Mouse (Mus musculus) right cerebral cortex, postnatal 10 days (tissue): ENCODE results near the gene Fap.

Experiments used
- DNase-seq, 2 experiments: peaks; one replicate each; pipeline ENCODE4 v3.0.0; 2021; ENCODE audit warnings: low spot score in 2 of 2

Fap gene

DNA sequence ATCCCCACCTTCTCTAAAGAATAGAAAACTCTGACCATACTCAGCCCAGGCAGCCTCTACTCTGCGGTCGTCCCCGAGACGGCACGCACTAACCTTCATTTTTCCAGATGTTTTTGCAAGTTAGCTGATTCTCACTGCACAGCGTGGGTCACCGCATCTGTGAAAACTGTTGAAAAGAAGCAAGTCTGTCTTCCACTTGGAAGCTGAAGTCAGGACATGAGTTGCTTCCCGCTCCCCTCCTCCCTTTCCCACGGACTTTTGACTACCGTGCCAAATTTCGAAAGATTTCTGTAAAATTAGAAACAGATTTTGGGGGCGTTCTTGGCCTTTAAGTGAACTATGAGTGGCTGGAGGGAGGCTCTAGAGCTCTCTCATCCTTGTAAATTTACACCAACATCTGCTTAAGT is at the start of gene Fap:
Gene Fap, minus strand, starts transcription at position 323 of the 407 bp plus-strand sequence.
- no peak for DNase-seq

DNA sequence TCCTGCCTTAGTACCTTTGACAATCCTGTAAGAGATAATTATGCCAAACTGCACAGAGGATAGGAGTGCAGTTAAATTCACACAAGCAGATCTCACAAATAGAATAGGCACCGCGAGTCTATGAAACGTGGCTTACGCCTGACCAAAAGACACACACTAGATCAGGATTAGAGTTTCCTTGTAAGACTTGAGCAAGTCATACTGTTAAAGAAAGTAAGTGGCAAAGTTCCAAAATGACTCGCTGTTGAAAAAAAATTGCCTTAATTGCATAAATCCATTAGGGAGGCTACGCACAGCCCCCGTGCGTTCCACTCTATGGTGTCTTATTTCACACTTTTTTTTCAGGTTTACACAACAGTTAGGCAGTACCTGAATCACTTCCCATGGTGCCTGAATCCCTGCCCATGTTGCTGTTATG is 49.2 kb upstream of the Fap start:
- no peak for DNase-seq

DNA sequence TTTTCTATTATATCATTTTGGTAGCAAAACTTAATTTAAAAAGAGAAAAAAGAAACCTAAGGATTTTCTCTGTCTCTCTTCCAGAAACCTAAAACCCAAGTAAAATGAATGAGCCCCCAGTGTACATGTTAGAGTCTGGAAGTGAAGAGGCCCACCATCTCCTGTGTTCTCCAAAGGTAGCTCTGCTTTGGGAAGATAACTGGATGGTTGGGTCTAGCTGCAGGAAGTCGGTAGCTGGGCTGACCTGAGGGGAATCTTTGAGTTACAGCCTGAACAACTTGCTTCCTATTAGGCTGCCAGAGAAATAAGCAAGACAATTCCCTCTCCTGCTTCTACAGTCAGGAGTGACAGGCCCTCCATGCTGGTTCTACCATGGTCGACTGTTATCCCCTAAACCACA is 45.8 kb upstream of the Fap start:
- DNase-seq, result no peak

DNA sequence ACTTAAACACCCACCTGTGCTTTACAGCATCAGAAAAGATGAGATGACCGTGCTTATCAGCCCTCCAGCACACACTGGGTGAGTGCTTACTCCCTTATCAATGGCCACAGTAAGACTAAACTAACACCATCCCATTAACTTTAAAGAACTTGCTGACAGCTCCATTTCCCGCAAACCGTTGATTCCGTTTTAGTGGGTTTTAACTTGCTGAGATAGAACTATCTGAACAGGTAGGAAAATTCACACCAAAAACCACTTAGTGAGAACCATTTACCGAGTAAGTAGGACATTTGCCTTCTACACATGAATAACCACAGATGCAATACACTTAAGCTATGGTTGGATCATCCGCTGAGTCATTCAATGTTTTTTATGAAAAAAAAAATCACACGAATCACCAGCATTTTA is 45.1 kb upstream of the Fap start:
- no peak for DNase-seq

DNA sequence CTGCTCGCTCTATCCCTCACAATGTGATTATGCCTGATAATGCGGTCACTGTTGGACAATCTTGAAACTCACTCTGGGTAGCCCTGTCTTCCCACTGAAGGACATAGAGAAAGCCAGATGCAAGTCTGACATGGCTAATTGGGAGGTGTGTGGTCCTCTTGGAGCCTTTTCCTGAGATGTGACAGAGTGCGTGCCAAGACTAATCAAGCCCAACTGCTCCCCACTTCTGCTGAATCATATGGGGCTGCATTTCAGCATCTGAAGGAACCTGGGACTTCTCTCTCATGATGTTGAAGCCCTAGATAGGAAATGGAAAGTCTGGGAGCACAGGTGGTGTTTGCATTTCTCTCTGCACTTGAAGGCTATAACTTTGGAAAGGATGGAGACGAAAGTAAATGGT is 39.3 kb upstream of the Fap start:
- no peak for DNase-seq

DNA sequence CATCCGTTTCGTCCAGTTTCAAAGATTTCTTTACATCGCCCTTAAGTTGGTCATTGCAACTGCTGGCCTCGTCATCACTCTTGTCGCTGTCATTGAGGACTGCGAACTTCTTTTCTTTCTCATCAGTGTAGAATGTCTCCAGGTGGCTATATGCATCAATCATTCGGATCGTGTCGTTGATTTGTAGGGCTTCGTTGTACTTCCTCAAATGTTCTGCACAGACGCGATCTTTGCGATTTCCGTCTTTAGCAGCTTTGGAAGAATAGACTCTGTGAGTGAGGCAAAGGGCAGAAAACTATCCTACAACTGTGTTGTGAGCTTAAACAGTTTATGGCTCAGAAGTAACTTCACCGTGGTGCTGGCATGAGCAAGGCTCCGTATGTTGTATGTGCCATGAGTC is 32.3 kb upstream of the Fap start:
- no peak for DNase-seq

DNA sequence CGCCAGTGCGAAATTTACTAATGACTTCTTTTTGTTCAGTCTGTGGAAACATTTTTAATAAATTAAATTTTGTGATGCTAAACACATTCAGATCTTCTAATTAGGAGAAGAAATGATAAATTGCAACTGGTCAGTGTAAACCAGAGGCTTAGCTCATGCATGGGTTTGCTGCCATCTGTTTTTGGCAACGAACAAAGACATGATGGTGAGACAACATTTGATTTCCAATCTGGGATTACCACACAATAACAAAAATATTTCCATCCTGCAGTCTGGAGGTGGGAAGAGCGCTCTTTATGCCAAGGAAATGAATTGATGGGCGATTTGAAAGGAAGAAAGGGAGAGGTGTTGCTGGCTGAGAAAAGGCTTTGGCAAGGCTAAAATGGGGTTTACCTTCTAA is 29.7 kb upstream of the Fap start:
- DNase-seq, result no peak

DNA sequence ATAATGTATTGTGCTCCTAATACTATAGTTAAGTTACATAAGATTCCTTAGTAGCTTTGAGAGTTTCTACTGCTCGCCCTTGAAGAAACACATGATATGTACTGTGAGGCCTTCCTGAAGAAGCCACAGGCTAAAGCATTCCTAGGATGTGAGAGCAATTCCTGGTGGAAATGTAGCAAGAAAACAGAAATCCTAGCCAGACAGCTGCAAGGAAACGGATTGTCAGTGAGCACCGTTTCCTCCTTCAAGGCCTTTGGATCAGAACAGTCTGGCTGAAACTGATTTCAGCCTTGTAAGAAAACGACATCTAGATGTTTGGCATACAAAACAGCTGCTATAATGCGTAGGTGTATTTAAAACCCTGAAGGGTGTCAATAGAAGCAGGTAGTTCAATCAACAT is 22.7 kb upstream of the Fap start:
- DNase-seq, result no peak

DNA sequence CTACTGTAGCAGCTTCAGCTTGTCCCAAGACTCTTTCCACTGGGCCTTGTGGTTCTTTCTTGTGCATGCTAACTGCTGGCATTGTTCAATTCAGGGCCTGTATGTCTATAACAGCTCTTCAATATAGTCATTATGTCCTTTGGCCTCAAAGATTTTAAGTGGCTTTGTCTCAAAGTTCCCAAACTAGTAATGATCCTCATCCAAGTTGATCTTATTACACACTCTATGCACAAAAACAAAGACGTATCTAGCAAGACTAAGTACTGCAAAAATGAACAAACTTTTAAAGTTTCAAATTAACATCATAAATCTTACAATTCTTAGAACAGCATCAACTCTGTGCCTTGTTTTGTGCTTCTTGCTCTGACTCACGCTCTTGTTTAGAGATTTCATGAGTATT is 20.6 kb upstream of the Fap start:
- DNase-seq, result no peak

DNA sequence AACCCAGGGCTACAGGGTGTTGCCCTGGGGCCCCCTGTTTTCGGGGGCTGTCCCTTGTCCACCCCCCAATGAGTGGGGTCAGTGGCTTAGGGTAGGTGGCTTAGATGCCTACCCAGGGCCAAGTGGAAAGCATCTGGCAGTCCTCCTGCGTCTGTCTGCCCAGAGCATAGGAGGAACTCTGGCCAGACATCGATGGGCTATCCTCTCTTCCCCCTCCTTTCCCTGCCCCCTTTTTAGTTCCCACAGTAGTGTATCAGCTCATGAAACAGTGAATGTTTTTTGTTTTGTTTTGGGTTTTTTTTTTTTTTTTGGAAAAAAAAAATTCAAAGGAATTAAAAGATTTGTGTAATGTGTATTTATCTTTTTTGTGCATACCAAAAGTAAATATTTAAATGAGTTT is 17.7 kb upstream of the Fap start:
- no peak for DNase-seq

DNA sequence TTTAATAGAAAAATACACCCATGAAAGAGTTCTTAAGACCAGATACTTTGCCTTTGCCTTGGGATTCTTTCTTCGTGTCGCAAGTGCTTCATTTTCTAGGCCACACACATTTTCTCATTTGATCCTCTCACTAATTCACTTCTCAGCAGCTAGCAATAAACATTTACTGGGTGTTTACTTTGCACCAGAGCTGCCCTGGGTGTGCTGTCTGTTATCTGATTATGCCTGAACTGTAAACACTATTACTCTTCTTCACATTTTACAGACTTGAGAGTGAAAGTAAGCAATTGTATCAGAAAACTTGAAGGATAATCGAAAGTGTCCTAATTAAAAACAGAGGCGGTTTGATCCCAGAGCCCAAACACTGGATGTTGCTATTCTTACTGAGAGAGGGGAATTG is 15.5 kb upstream of the Fap start:
- no peak for DNase-seq

DNA sequence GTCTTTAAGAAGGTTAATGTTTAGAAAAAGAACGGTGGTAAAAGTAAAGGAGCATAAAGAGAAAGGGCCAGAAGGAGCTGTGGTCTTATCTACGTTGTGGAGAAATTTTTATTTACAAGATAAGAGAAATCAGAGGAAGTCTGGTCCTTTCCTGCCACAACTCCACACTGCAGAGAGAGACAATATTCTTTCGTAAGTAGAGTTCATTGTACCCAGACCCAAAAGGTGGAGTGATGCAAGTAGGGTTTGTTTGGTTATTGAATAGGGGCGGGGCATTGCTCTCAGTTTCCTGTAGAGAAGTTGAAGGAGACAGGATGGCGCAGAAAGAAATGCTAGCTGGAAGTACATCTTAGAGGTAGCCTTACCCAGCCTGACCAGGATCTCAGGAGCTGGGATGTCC is 11.9 kb upstream of the Fap start:
- no peak for DNase-seq

DNA sequence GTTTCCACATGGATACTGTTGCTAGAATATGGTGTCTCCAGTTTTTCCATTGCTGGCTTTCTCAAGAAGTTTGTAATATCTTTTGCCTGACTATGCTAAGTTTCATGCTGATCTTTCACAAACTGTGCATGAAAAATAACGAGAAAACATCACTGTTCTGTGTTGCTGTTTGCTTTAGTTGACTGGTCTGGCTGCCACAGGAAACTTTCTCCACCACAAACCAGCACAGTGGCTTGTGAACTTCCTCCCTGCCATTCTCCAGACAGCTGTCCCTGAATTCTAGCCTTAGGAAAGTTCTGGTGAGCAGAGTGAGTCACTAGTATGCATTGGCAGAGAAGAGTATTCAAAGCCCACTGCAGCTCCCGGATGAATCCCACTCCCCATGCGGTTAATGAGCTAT is 1.1 kb upstream of the Fap start:
- no peak for DNase-seq

DNA sequence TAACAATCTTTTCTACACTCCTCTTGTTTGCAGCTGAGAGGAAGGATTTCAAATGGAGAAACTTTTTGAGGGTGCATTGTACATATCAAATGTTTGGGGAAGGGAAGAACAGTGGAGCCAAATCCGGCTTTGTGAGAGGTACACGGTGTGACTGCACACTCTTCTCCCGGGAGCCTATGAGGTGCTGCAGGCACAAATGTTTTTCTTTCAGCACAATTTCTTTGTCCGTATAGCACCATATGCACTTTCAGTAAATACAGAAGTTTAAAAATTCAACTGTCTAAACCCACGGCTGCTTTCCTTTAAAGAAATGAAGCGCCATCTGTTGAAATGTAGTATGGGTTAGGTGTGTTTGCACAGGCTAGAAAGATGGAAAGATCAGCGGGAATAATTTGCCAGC is 375 bp upstream of the Fap start:
- DNase-seq, result no peak

DNA sequence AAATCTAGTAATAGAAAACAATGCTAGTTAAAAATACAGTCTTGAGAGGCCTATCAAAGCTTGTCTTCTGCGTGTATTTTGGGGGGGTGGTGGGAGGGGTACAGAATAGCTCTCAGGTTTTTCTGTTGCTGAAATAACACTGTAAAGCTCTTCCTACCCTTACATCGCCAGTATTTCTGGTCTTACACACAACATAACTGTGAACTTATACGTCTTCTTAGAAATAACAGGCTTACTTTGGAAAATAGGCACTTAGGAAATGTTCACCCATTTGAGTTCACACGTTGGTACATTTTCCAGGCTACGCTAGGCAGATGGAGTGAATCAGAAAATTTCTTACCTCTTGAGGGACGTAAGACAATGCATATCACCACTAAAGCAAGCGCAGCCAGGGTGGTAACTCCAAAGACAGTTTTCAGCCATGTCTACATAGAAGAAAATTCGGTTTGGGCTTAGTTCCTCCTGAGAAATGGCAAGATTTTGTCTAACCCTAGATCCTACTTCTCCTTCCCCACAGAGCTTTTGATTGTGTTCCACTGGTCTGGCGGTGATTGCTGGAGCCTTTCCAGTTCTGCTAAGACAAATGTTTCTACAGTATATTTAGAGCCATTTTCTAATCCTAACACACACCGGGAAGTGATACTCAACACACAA is 649 bp downstream of the Fap start:
- no peak for DNase-seq

DNA sequence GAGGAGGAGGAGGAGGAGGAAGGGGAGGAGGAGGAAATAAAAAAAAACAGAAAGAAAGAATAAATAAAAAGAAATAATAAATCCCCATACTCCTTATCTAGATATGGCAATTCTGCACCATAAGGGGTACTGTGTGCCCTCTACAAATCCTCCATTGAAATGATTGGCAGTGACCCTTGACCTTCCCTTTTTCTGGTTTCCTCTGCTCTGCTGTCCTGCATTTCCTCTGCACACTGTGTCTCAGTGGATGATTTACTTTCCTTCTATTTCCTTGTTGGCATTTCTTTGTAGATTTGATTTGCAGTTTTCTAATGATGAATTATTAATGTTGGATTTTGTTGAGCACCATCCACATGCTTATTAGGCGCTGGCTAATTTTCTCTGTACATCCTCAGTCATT is 9.2 kb downstream of the Fap start:
- no peak for DNase-seq

DNA sequence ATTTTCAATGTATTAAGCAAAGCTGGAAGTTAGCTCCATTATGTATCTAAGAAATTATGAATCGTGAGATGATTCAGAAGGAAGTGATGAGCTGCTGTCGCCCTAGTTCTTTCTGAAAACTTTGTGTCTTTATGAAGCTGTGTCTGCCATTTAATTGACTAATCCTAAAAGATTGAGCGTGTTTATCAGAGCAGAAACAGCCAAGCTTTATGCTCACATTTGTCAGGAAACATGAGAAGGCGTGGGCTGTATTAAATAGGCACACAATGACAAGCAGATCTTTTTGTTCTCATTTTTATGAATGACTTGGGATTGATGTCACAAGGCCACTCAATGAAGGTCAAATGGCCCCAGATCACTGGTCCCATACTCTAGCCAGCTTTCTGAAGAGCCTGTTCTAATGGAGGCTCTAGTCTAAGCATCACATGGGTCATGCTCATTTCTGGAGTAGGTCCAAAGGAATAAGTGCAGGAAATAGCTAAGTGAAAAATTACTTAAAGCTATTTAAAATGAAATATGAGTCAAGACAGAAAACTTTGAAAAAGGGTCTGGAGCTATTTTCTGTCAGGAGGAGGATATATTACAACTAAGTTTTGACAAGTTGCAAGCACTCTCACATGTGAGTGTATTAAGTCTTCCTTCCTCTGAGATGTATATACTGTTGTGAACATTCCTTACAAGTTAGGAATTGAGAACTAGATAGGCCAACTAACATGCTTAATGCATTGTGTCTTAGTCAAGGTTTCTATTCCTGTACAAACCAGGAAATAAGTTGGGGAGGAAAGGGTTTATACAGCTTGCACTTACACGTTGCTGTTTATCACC is 11.0 kb downstream of the Fap start:
- DNase-seq, result no peak

DNA sequence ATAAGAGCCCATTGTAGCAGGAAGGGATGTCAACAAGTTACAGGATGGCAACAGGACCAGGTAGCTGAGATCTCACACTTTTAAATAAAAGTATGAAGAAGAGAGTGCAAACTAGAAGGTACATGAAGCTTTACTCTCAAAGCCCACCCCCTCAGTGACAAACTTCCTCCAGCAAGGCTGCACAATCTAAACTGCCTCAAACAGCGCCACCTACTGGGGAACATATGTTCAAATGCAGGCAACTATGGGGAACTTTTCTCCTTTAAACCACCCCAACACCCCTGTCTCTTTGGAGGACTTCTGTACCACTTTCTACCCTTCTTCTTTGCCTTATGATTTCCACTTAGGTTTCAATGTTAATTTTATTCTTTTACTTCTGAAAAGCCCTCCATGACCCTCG is 16.5 kb downstream of the Fap start:
- no peak for DNase-seq

DNA sequence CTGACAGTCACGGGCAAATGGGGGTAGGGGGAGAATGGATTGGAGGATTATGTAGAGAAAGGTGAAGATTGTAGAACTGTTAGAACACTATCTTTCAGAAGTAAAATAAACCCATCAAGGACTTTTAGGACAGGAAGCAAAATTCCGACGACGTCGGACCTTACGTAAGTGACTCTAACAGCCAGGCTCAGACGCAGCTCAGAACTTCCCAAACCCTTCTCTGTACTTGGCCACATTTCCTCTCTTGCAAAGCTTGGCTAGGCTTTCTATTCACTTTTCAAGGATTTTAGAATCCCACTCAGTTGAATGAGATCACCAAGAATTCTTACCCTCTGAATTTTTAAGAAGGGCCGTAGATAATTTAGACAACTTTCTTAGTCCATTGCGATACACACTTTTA is 17.5 kb downstream of the Fap start:
- no peak for DNase-seq

DNA sequence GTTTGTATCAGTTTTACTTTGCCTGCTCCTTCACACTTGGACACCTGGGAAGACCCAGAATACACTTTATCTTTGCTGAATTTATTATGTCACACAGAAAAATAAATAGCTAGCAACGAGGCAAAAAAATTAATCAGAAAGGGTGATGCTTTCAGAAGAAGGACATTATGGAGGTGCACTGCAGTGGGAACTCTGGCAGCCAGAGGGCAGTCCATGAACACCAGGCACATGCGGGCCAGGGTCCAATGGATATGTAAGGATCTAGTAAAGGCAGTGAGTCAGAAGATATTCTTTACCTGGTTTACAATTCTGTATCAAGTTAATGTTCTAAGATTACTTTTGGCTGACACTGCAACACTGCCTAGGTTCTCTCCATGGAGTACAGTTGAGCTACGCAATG is 24.2 kb downstream of the Fap start:
- DNase-seq, result no peak

DNA sequence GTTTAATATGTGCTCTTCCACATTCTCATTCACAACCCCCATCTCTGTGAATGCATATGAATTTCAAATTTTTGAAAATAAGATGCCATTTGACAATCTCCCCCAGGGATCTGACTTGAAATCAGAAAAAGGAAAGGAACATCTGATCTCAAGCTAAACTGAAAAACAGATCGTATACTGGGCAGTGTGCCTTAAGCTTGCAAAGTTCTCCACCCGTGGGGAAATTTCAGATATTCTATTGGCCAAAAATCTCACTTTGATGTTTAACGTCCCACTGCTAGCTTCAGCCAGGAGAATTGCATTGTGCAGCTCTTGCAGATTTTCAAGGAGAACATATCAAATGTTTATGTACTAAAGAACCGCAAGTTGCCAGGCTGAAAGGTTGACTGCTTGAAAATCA is 24.7 kb downstream of the Fap start:
- no peak for DNase-seq

DNA sequence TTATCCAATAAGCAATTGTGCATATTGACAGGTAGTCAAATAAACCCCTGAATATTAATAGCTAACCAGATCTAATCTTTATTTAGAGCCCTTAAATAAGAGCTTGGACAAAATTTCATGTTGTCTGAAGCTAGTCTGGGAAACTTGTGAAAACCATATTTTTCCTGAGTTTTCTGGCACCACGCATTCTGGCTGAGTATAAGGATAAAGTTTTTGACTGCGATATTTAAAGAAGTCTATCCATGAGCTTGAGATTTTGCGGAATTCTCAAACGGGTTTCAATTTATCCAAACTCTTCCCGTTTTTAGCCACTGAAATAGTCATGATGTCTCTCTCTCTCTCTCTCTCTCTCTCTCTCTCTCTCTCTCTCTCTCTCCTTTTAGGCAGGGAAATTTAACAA is 25.8 kb downstream of the Fap start:
- no peak for DNase-seq

DNA sequence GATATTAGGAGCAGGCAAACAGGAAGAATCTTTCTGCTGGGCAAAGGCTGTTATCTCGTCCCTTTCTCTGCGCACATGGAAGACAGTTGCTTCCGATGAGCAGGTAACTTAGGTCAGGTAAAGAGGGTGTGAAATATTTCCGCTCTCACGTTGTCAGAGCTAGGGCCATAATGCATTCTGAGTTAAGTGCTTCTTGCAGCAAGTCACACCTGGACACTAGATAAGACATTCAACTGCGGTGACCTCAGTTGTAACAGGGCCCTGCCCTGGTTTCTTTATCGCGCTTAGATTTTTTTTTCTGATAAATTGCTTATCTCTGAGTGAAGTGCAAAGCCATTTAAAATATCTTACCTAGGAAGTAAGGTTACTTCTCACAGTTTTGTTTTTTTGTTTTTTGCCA is 38.4 kb downstream of the Fap start:
- no peak for DNase-seq

DNA sequence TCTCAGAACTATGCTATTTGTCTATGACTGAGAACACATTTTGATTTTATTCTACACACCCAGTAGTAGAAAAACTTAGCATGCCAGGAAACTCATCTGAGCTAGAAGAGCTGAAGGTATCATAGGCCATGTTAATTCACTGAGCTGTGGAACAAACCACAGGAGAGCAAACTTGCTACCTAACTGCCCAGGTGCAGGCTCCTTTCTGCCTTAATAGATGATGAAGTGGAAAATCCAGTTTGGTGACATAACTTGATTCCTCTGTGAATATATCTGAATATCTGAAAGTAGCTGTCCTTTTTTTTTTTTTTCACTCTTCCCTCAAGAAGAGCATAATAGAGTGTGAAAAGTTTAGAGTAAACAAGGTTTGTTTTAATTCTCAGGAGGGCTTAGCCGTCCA is 42.8 kb downstream of the Fap start:
- DNase-seq, result no peak
